Mouse (Mus musculus): ENCODE data around the gene Rnf121.
A peak's percentile ranks its signal among the peaks of the same experiment; 100 is the strongest.

Rnf121 gene

DNA sequence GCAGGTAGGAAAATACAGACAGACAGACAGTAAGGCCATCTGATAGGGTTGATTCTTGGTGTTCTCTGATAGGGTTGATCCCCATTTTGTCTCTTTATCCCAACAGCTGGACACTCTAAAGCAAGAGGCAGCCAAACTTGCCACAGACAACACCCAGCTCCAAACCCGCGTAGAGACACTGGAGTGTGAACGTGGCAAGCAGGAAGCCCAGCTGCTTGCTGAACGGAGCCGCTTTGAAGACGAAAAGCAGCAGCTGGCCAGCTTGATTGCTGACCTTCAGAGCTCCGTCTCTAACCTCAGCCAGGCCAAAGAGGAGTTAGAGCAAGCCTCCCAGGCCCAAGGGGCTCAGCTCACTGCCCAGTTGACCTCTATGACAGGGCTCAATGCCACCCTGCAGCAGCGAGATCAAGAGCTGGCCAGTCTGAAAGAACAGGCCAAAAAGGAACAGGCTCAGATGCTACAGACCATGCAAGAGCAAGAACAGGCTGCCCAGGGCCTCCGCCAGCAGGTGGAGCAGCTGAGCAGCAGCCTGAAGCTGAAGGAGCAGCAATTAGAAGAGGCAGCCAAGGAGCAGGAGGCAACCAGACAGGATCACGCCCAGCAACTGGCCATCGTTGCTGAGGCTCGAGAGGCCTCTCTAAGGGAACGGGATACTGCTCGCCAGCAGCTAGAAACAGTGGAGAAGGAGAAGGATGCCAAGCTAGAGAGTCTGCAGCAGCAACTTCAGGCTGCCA is 66.9 kb downstream of the Rnf121 start:
- DNase-seq = peak; percentile 81

DNA sequence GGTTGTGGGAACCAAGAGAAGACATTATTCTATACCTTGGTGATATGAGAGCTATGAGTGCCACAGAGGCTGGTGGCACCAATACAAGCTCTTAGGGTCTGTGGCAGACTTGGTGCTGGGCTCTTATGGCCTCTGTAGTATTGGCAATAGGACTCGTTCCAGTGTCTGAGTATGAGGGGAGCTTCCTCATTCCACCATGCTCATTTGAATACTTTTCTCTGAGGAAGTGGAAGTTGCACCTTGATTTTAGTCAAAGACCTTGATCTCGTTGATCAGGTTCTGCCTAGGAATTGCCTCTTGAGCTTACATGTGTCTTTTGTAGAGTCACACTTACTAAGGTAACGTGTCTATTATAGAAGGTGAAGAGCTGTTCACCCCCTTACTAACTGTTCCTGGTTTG is 71.0 kb downstream of the Rnf121 start:
- no peak for DNase-seq

DNA sequence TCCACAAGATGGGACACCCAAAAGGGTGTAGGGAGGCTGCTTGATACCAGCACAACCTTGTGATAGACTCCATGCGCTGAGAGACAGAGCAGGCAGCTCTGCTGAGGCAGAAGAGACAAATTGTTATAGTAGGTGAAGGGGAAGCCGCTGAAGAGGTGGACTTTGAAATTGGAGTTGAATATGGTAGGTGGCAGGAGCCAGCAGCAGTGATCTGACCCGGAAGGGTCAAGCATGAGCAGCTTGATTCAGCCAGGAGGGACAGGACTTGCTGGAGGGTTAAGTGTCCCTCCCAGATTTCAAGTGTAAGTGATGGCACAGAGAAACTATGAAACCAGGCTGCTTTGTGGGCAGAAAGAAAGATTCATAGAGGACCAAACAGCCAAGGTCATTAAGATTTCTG is 80.2 kb downstream of the Rnf121 start:
- DNase-seq = no peak

DNA sequence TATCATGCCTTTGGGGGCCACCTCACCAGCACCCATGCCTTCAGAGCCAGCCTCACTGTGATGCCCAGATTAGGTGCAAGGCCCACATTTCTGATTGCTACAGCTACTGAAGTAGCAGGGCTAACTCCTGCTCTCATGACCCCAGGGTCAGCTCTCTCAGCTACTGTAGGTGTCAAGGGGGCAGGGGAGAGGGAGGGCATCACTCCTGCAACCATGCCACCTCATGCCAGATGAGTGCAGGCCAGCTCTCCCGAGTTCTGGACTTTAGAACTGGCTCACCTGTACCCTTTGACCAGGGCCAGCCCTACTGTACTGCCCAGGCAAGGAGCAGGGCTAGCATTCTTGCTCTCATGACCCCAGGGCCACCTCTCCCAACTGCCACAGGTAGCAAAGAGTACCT is 82.5 kb downstream of the Rnf121 start:
- DNase-seq = no peak

DNA sequence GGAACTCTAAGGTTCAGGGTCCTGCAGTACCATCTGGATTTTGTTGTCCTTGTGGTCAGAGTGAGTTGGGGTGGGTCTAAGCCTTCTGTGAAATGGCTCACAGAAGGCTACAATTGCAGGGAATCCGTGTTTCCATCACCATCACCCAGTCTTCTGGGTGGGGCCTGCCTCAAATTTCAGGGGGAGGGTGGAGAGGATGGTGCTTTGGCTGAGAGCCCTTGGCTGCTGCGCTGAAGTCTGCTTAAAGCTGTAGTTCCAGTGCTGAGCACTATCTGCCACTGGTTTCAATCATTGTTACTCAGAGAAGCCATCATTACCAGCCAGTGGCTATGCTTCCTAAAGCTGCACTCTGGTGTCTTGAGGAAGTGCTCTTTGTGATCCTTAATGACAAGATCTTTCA is 90.8 kb downstream of the Rnf121 start:
- DNase-seq = no peak

DNA sequence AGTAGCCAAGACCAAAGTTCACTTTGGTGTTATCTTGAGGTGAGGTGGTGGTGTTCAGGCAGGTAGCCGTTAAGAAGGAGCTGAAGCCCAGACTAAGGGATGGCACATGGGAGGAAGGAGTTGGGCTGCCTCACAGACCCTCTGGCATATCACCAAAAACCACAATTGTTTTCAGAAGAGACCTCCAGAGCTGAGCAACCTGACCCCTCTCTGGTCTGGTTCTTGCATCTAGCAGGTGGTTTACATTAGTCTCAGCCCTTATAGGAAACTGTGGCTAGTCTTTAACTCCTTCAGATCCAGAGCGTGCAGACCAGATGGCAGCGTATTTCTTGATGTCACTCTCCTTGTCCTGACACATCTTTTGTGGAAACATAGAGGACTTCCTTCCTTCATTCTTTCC is 91.5 kb downstream of the Rnf121 start:
- DNase-seq = no peak

DNA sequence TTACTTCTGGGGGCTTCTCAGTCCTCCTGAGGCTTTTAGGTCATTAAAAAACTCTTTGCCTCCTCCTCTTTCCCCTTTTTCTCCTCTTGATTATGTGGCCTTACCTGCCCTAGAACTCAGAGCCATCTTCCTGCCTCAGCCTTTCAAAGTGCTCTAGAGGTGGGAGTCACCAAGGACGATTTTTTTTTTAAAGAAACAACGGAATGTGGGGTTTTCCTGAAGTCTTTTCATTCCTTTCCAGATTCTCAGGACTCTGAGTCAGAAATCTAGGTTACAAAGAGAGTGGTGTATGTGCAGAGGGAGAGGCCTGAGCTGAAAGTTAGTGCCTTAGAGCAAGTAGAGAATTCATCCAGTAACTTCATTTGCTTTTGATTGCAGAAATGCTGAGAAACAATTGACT is 93.5 kb downstream of the Rnf121 start:
- no peak for DNase-seq

DNA sequence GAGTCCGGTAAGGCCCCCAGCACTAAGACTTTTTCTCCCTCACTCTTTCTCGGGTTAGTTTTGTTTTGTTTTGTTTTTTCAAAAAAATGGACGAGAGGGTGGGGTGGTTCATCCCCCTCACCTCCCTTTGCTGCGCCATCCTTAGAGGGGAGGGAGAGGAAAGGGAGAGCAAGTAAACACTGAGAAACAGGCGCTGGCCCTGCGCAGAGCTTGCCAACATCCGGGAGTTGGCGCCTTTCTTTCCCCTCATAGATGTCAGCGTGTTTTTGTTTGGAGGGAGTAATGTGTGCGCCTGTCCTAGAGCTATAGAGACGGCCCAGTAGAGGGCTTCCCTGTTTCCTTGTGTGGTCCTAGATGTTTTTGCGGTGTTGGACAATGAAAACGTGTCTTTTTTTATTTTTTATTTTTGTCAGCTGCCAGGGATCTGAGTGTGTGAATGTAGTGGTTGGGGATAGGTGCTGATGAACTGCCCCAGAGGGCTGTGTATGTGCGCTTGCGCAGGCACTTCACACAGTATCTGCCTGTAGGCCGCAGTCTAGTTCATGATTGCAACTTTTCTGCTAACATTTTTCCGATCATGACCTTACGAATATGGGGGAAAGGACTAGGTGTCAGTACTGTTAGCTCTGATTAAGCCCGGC is 94.3 kb downstream of the Rnf121 start:
- peak; percentile 73 for DNase-seq

DNA sequence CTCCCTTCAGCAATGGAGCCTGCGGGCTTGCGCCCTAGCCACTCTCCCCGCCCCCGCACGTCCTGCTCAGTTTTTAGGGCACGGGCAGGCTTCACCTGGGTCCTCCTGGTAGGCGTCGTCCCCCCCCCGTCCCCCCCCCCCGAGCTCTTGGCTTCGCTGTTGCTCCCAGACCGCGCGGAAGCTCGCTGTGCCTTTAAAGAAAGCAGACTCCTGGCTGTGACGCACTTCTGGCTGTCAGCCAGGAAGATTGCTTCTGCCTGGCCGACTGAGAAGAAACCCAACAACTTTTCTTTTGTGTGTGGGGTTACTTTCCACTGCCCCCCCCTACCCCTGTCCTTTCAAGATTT is 94.9 kb downstream of the Rnf121 start:
- peak; percentile 78 for DNase-seq

DNA sequence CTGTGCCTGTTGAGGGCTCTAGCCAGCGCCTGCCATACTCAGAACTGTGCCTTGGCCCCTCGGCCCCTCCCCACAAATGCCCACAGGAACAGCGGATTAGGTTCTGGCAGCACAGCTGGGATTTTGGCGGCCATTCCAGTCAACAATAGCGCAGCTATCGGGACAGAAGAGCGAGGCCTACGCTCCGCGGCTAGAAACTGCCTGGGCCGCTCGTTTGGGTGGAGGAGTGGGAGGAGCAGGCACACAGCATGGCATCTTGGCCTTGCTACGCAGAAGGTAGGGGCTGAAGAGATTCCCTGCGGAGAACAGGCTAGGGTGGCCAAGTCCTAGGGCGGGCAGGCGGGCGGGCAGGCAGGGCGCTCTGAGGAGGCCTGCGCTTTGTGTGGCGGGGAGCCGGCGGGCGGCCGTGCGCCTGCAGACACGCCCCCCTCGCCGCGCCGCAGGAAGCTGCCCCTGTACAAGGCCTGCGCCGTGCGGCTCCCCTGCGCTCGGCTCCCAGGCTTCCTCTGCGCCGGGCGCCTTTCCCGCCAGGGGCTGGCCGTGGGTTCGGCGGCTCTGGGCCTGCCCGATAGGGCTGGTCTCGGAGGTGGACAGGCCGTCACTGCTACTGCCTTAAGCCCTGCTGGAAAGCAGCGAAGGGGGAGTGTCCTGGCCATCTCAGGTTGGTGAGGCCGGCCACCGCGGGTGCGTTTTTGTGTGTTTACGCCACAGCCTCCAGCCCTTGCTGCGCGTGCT is 95.4 kb downstream of the Rnf121 start:
- peak; percentile 89 for DNase-seq

Measured in thymus, postnatal 14 days (tissue).